ENCODE assay signal across 24 mouse cellular contexts in the genomic region with DNA sequence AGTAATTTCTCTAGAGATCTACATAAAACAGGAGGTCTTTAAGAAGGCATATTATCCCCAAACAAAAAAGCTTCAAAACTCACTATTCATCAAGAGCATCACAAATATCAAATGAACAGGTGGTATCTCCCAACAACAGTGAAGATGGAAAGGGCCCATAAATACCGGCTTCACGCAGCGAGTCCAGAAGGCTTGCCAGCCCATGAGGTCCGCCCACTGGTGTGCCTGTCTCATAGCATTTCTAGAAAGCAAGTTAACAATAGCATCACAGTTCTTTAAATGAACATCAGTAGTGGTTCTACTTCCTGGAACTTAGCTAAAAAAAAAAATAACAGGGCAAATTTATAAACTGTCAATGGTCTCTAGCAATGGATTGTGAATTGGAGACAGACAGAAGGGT. TPM values are rescaled to one million over a fixed set of nuclear protein-coding genes. Genes with fewer than 3 reads are reported as not detected.
DNase-seq lines count a peak whose midpoint lies in the region; ATAC-seq lines count a peak whose summit lies in the region.
"Had no signal": no experiment of that assay in that cellular context is flagged by ENCODE, and none has a peak within 500 bp of the region (broad histone marks: within the 10 kb centered on the region; RNA-seq: fewer than 3 reads in every experiment).

No protein-coding gene starts in this region.

- DNase-seq in cerebellum, postnatal 25 days: peak; percentile 39 to 53
- DNase-seq in cerebellum, adult 9-10 months: no peak
- peak; percentile 62 for DNase-seq in right cerebral cortex, adult 18-20 months
- DNase-seq in right cerebral cortex, postnatal 4 days: no peak
- peak; percentile 7 to 47 for DNase-seq in left cerebral cortex, adult 9 months (ENCODE audit: low spot score in 2 of 2)
- DNase-seq in telencephalon, adult 2 months (ENCODE audit: low read depth, low spot score): peak; percentile 57
- DNase-seq in kidney, postnatal 14 days: no peak
- DNase-seq in midbrain, embryonic 11.5 days (ENCODE audit: low spot score, missing footprints): no peak
- DNase-seq: adrenal gland, postnatal 36 days; cerebellum, adult 8-10 months; forebrain, postnatal 0 days; gastrocnemius, postnatal 14 days; heart, adult 2 months; heart, postnatal 4 days; kidney, adult 11 months; liver, embryonic 13.5 days; lung, postnatal 4 days; retina, postnatal 1 day had no signal

- no peak overlapping the region for H3K27ac ChIP-seq in midbrain, embryonic 11.5 days (ENCODE audit: low read depth, low read length)
- H3K27ac ChIP-seq: embryonic facial prominence, embryonic 13.5 days; heart, adult 2 months; heart, embryonic 15.5 days; hindbrain, postnatal 0 days; limb, embryonic 13.5 days; liver, embryonic 13.5 days; lung, embryonic 15.5 days had no signal

- ATAC-seq in midbrain, embryonic 11.5 days (ENCODE audit: low FRiP score): no peak
- ATAC-seq: forebrain, postnatal 0 days; hindbrain, postnatal 0 days had no signal

- H3K4me2 ChIP-seq in midbrain, embryonic 11.5 days: no peak overlapping the region
- H3K4me2 ChIP-seq: embryonic facial prominence, embryonic 13.5 days; heart, embryonic 15.5 days; limb, embryonic 13.5 days; liver, embryonic 13.5 days; lung, embryonic 15.5 days had no signal

- H3K27me3 ChIP-seq in midbrain, embryonic 11.5 days (ENCODE audit: control insufficient read depth, insufficient read depth, low read length): no peaks in the 10 kb centered on the region
- H3K27me3 ChIP-seq: embryonic facial prominence, embryonic 13.5 days; heart, embryonic 15.5 days; limb, embryonic 13.5 days; liver, embryonic 13.5 days; lung, embryonic 15.5 days had no signal

- 92% methylated on average over 4 of the region's 4 CpGs for WGBS in midbrain, embryonic 11.5 days

- no peaks in the 10 kb centered on the region for H3K9me3 ChIP-seq in midbrain, embryonic 11.5 days (ENCODE audit: control insufficient read depth, low read length)
- H3K9me3 ChIP-seq: embryonic facial prominence, embryonic 13.5 days; G1E; heart, embryonic 15.5 days; limb, embryonic 13.5 days; liver, embryonic 13.5 days; lung, embryonic 15.5 days had no signal

- H3K36me3 ChIP-seq in midbrain, embryonic 11.5 days (ENCODE audit: control insufficient read depth, insufficient read depth, low read length): no peaks in the 10 kb centered on the region
- H3K36me3 ChIP-seq: embryonic facial prominence, embryonic 13.5 days; G1E; heart, embryonic 15.5 days; limb, embryonic 13.5 days; liver, embryonic 13.5 days; lung, embryonic 15.5 days had no signal

- no peak overlapping the region for H3K9ac ChIP-seq in midbrain, embryonic 11.5 days (ENCODE audit: low read length)
- H3K9ac ChIP-seq: embryonic facial prominence, embryonic 13.5 days; forebrain, postnatal 0 days; heart, embryonic 15.5 days; limb, embryonic 13.5 days; liver, embryonic 13.5 days; lung, embryonic 15.5 days had no signal

- H3K4me1 ChIP-seq in midbrain, embryonic 11.5 days (ENCODE audit: control insufficient read depth, insufficient read depth, low read length): no peaks in the 10 kb centered on the region
- H3K4me1 ChIP-seq: embryonic facial prominence, embryonic 13.5 days; limb, embryonic 13.5 days; lung, embryonic 15.5 days had no signal

- H3K4me3 ChIP-seq in midbrain, embryonic 11.5 days (ENCODE audit: low read depth, low read length): no peak overlapping the region
- H3K4me3 ChIP-seq: embryonic facial prominence, embryonic 13.5 days; heart, adult 2 months; heart, embryonic 15.5 days; limb, embryonic 13.5 days; liver, embryonic 13.5 days; lung, embryonic 15.5 days had no signal

RNA-seq across cellular contexts. Expression of a gene that starts 19.0 kb away (rescaled TPM):
- polyA plus RNA-seq in midbrain, embryonic 11.5 days (2014; fragmentation: Nextera tagmentation; extraction: Ambion mirVana): 2.7 TPM in 2 replicates
- polyA plus RNA-seq: G1E had no signal

RNA-seq across cellular contexts. Expression of a gene that starts 33.1 kb away (rescaled TPM):
- polyA plus RNA-seq in midbrain, embryonic 11.5 days (2014; fragmentation: Nextera tagmentation; extraction: Ambion mirVana): 426 and 436 TPM in 2 replicates

Comparison
In these comparisons a context has a peak if more than half of its experiments do, and no peak if none do; other contexts are left out.
1. DNase-seq: peak in cerebellum, postnatal 25 days (2 of 2), right cerebral cortex, adult 18-20 months (single experiment), left cerebral cortex, adult 9 months (2 of 2) and telencephalon, adult 2 months (single experiment); none in cerebellum, adult 9-10 months (single experiment), right cerebral cortex, postnatal 4 days (single experiment), kidney, postnatal 14 days (single experiment) and midbrain, embryonic 11.5 days (single experiment).